Mouse (Mus musculus): ENCODE data around the gene Qk. TPM values are rescaled to one million over a fixed set of nuclear protein-coding genes. Genes with fewer than 3 reads are reported as not detected.
A peak's percentile ranks its signal among the peaks of the same experiment; 100 is the strongest.

Gene Qk
- polyA plus RNA-seq (2015; fragmentation: Nextera tagmentation; extraction: Ambion mirVana): 5.5 and 6.6 TPM in 2 replicates

DNA sequence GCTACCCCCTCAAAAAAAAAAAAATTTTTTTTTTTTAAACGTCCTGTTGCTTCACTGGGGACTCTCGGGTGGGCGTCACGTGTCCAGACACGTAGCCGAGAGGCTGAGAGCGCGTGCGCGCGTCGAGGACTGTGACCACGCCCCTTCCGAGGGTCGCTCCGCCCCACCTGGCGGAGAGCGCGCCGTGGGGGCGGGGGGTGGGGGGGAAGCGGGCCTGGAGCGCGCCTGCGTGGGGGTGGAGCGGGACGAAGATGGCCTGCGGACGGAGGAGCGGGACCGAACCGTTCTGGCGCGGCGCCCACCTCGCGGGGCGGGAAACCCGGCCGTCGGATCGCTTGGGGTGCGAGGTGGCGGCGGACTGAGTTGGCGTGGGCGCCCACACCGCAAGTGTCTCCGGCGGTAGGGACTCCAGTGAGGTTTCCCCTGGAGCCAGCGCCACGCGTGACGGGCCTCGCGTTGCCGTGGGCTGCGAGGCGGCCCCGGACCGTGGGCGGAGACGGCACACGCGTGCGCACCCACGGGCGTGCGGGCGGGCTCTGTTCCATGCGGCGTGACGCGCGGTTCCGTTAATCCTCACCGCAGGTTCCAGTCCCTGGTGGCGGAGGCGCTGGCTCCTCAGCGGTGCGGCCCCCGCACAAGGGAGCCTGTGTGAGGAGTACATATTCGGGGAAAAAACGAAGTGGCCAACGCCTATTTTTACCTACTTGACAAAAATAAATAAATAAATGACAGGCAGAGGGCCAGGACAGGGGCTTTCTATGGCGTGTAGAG lies at the start of gene Qk:
Gene Qk, minus strand, starts transcription at position 170 of the 771 bp plus-strand sequence.
- peak; percentile 71 for ATAC-seq (ENCODE audit: low read depth)
- H3K4me1 ChIP-seq (ENCODE audit: control insufficient read depth, low read depth, low read length): peaks cover 3% of the 10 kb centered on the region
- H3K4me2 ChIP-seq (ENCODE audit: low read depth, low read length): peak within 1 kb of the TSS; percentile 92
- H3K27me3 ChIP-seq (ENCODE audit: control insufficient read depth, insufficient read depth, low read depth, low read length): no peaks in the 10 kb centered on the region
- peak within 1 kb of the TSS; percentile 94 for H3K4me3 ChIP-seq (ENCODE audit: low read depth, low read length)
- H3K36me3 ChIP-seq (ENCODE audit: control insufficient read depth, insufficient read depth): no peaks in the 10 kb centered on the region
- H3K9ac ChIP-seq (ENCODE audit: low read depth, low read length): peak within 1 kb of the TSS; percentile 94
- peak within 1 kb of the TSS; percentile 94 for H3K27ac ChIP-seq (ENCODE audit: low read length)
- WGBS (ENCODE audit: insufficient replicate concordance): under 1% methylated on average over 79 of the region's 86 CpGs
- H3K9me3 ChIP-seq (replicated peaks; ENCODE audit: control insufficient read depth, low read length): no peaks in the 10 kb centered on the region

GRCm38 (mm10) chr17:10367044-10367443 lies 47.4 kb upstream of the Qk start:
- Histone ChIP-seq H3K4me1 (ENCODE audit: control insufficient read depth, low read depth, low read length) (no peaks in the 10 kb centered on the region; the same call in 1 of the 2 replicates), H3K9me3 (replicated peaks; ENCODE audit: control insufficient read depth, low read length) (no peaks in the 10 kb centered on the region), H3K4me2 (ENCODE audit: low read depth, low read length) (no peak overlapping the region), H3K27me3 (ENCODE audit: control insufficient read depth, insufficient read depth, low read depth, low read length) (no peaks in the 10 kb centered on the region), H3K36me3 (ENCODE audit: control insufficient read depth, insufficient read depth) (no peaks in the 10 kb centered on the region), H3K9ac (ENCODE audit: low read depth, low read length) (no peak overlapping the region), H3K27ac (ENCODE audit: low read length) (no peak overlapping the region), H3K4me3 (ENCODE audit: low read depth, low read length) (no peak overlapping the region)
- ATAC-seq (ENCODE audit: low read depth): peak; percentile 32; the same call in 1 of the 2 replicates
- 22% methylated on average over 5 of the region's 5 CpGs for WGBS (ENCODE audit: insufficient replicate concordance)

GRCm38 (mm10) chr17:10366577-10366976 lies 46.9 kb upstream of the Qk start:
- H3K9me3 ChIP-seq (replicated peaks; ENCODE audit: control insufficient read depth, low read length): no peaks in the 10 kb centered on the region
- no peaks in the 10 kb centered on the region; the same call in 1 of the 2 replicates for H3K4me1 ChIP-seq (ENCODE audit: control insufficient read depth, low read depth, low read length)
- WGBS (ENCODE audit: insufficient replicate concordance): 48% methylated on average over 4 of the region's 4 CpGs
- no peak overlapping the region for H3K9ac ChIP-seq (ENCODE audit: low read depth, low read length)
- no peaks in the 10 kb centered on the region for H3K36me3 ChIP-seq (ENCODE audit: control insufficient read depth, insufficient read depth)
- no peaks in the 10 kb centered on the region for H3K27me3 ChIP-seq (ENCODE audit: control insufficient read depth, insufficient read depth, low read depth, low read length)
- H3K4me2 ChIP-seq (ENCODE audit: low read depth, low read length): no peak overlapping the region
- ATAC-seq (ENCODE audit: low read depth): no peak
- H3K27ac ChIP-seq (ENCODE audit: low read length): no peak overlapping the region
- no peak overlapping the region for H3K4me3 ChIP-seq (ENCODE audit: low read depth, low read length)

DNA sequence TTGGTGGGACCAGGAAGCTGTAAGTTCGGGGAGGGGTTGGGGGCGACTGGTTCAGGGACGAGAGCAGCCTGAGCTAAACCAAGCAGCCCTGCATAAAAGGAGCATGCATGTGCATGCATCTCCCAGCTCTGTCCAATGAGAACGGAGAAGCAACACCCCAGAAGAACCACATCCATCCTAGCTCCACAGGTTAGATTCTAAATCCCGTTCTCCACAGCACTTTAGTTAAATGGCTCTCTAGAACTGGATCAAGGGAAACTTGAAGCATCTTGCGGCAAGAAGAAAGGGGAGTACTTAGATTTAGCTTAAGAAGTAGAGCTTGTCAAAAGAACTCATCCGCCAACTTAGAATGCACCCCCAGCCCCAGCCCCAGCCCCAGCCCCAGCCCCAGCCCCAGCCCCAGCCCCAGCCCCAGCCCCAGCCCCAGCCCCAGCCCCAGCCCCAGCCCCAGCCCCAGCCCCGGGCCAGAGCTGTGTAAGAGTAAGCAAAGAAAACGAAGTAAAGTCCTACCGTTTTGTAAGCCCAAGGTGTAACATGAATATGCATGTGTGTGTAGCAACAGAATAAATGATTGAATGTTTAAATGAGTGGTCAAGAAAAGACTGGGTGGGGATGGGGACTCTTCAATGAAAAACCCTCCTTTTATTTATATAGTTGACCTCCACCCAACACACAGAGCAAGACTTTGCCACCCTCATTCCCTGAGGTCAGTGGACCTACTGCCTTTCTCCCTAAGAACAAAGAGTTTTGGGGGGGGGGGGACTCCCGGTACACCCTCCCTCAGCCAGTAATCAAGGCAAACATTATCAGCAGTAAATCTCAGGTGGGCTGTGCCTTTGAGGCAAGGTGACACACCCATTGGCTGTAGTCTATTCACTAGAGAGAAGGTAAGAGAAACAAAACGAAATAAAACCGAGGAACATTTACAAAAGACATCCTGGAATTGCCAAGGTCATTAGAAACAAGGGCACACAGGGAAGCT lies 46.1 kb upstream of the Qk start:
- no peak for ATAC-seq (ENCODE audit: low read depth)
- no peaks in the 10 kb centered on the region for H3K9me3 ChIP-seq (replicated peaks; ENCODE audit: control insufficient read depth, low read length)
- no peak overlapping the region for H3K27ac ChIP-seq (ENCODE audit: low read length)
- WGBS (ENCODE audit: insufficient replicate concordance): 63% methylated on average over 13 of the region's 13 CpGs
- H3K4me1 ChIP-seq (ENCODE audit: control insufficient read depth, low read depth, low read length): no peaks in the 10 kb centered on the region; the same call in 1 of the 2 replicates
- H3K4me3 ChIP-seq (ENCODE audit: low read depth, low read length): no peak overlapping the region
- H3K9ac ChIP-seq (ENCODE audit: low read depth, low read length): no peak overlapping the region
- no peak overlapping the region for H3K4me2 ChIP-seq (ENCODE audit: low read depth, low read length)
- no peaks in the 10 kb centered on the region for H3K27me3 ChIP-seq (ENCODE audit: control insufficient read depth, insufficient read depth, low read depth, low read length)
- no peaks in the 10 kb centered on the region for H3K36me3 ChIP-seq (ENCODE audit: control insufficient read depth, insufficient read depth)

DNA sequence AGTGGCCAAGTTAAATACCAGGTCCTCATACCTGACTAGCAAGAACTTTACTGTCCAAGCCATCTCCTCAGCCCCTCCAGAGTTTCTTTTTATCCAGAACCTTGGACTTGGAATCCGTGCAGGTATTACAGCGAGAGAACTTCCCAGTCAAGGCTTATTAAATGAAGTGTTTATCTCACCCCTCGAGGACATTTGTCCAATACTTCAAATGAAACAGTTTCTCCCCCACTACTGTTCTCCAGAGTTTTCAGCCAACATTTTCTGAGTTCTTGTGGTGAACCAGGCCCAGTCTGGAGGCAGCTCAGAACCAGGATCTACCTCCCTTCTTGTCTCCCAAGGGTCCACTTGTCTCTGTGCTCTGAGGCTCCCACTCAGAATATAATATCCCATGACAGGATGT lies 43.5 kb upstream of the Qk start:
- ATAC-seq (ENCODE audit: low read depth): no peak
- Histone ChIP-seq H3K9me3 (replicated peaks; ENCODE audit: control insufficient read depth, low read length) (no peaks in the 10 kb centered on the region), H3K27ac (ENCODE audit: low read length) (no peak overlapping the region), H3K4me2 (ENCODE audit: low read depth, low read length) (no peak overlapping the region), H3K9ac (ENCODE audit: low read depth, low read length) (no peak overlapping the region), H3K4me1 (ENCODE audit: control insufficient read depth, low read depth, low read length) (peaks cover 2% of the 10 kb centered on the region; the same call in 1 of the 2 replicates), H3K36me3 (ENCODE audit: control insufficient read depth, insufficient read depth) (no peaks in the 10 kb centered on the region), H3K4me3 (ENCODE audit: low read depth, low read length) (no peak overlapping the region), H3K27me3 (ENCODE audit: control insufficient read depth, insufficient read depth, low read depth, low read length) (no peaks in the 10 kb centered on the region)
- WGBS (ENCODE audit: insufficient replicate concordance): 65% methylated on average over 3 of the region's 3 CpGs

- H3K36me3 ChIP-seq (ENCODE audit: control insufficient read depth, insufficient read depth): no peaks in the 10 kb centered on the region
- no peak for ATAC-seq (ENCODE audit: low read depth)
- WGBS (ENCODE audit: insufficient replicate concordance): 74% methylated on average over 7 of the region's 7 CpGs
Observed at GRCm38 (mm10) chr17:10361882-10362291, 42.2 kb upstream of the Qk start.

DNA sequence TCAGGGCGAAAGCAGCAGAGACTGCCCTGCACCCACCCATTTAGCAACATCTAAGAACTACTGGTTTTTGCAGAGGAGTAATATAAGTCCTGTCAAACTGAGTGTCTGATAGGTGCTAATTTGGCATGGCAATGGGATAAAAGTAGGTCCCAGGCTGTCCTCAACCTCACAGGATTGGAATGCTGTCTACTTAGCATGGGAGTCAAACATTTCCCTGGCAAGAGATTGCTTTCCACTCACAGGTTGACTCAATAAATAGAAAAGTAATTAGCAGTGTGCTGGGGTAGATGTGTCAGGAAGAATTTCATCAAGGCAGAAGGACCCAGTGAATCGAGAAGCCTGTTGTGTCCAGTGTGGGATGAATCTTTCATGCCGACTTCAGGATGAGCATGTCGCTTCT lies 41.1 kb upstream of the Qk start:
- Histone ChIP-seq H3K4me1 (ENCODE audit: control insufficient read depth, low read depth, low read length) (peaks cover 2% of the 10 kb centered on the region; the same call in 1 of the 2 replicates), H3K36me3 (ENCODE audit: control insufficient read depth, insufficient read depth) (no peaks in the 10 kb centered on the region), H3K9ac (ENCODE audit: low read depth, low read length) (no peak overlapping the region), H3K27me3 (ENCODE audit: control insufficient read depth, insufficient read depth, low read depth, low read length) (no peaks in the 10 kb centered on the region), H3K4me3 (ENCODE audit: low read depth, low read length) (no peak overlapping the region), H3K9me3 (replicated peaks; ENCODE audit: control insufficient read depth, low read length) (no peaks in the 10 kb centered on the region), H3K27ac (ENCODE audit: low read length) (no peak overlapping the region), H3K4me2 (ENCODE audit: low read depth, low read length) (no peak overlapping the region)
- ATAC-seq (ENCODE audit: low read depth): no peak
- 59% methylated on average over 4 of the region's 4 CpGs for WGBS (ENCODE audit: insufficient replicate concordance)

More at GRCm38 (mm10) chr17:10361882-10362291, 42.2 kb upstream of the Qk start:
- Histone ChIP-seq H3K27ac (ENCODE audit: low read length) (no peak overlapping the region), H3K4me3 (ENCODE audit: low read depth, low read length) (no peak overlapping the region), H3K9me3 (replicated peaks; ENCODE audit: control insufficient read depth, low read length) (no peaks in the 10 kb centered on the region), H3K27me3 (ENCODE audit: control insufficient read depth, insufficient read depth, low read depth, low read length) (no peaks in the 10 kb centered on the region), H3K9ac (ENCODE audit: low read depth, low read length) (no peak overlapping the region), H3K4me2 (ENCODE audit: low read depth, low read length) (no peak overlapping the region), H3K4me1 (ENCODE audit: control insufficient read depth, low read depth, low read length) (peaks cover 2% of the 10 kb centered on the region; the same call in 1 of the 2 replicates)

- Histone ChIP-seq H3K4me3 (ENCODE audit: low read depth, low read length) (no peak overlapping the region), H3K4me2 (ENCODE audit: low read depth, low read length) (no peak overlapping the region), H3K36me3 (ENCODE audit: control insufficient read depth, insufficient read depth) (no peaks in the 10 kb centered on the region), H3K9ac (ENCODE audit: low read depth, low read length) (no peak overlapping the region), H3K27ac (ENCODE audit: low read length) (no peak overlapping the region), H3K9me3 (replicated peaks; ENCODE audit: control insufficient read depth, low read length) (no peaks in the 10 kb centered on the region), H3K27me3 (ENCODE audit: control insufficient read depth, insufficient read depth, low read depth, low read length) (no peaks in the 10 kb centered on the region), H3K4me1 (ENCODE audit: control insufficient read depth, low read depth, low read length) (peaks cover 2% of the 10 kb centered on the region; the same call in 1 of the 2 replicates)
- peak; percentile 67 for ATAC-seq (ENCODE audit: low read depth)
- WGBS (ENCODE audit: insufficient replicate concordance): 23% methylated on average over 14 of the region's 14 CpGs
Observed at GRCm38 (mm10) chr17:10359466-10359865, 39.8 kb upstream of the Qk start.
